Mouse (Mus musculus) lung, adult 10 weeks (tissue): ENCODE results near the gene Nckap1l. TPM values are rescaled to one million over a fixed set of nuclear protein-coding genes. Genes with fewer than 3 reads are reported as not detected.

Experiments used
- polyA plus RNA-seq: library from polyadenylated mRNA; stranded (reverse); fragments of 350-450 nt; fragmentation: Illumina TruSeq; extraction: RNeasy Lipid Tissue Mini Kit (QIAGEN cat#74804); gene quantifications from one replicate; pipeline ENCODE4 v1.2.3, GENCODE M21; 2014; ENCODE audit warnings: low read depth, low replicate concordance; ENCODE audit not compliant: insufficient read depth

Nckap1l gene
- 11.4 TPM for polyA plus RNA-seq

DNA sequence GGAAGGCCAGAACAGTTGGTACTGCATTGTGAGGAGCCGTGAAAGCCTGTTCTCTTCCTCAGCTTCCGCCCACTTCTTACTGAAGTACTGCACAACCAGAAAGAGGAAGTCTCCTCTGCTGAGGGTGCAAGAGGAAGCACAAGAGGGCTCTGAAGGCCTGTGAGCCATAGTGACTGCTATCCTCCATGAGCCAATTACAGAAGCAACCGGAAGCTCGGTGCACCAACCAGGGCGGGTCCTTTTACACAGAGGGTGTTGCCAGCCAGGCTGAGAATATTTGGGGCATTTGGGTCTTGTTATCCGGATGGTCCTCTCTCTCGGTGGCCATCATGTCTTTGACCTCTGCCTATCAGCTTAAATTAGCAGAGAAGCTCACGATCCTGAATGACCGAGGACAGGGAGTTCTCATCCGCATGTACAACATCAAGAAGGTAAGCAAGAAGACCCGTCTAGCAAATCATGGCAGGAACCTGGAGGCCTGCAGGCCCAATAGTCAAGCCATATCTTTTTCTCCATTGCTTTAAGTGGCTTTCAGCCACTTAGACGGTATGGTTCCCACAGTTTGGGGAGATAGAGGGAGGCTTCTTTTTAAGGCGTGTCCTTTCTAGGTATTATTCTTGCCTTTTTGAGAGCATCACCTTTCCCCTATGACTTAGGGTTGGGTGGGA is at the start of gene Nckap1l:
Gene Nckap1l, plus strand, starts transcription at position 244 of the 668 bp plus-strand sequence.

GRCm38 (mm10) chr15:103430241-103430640 is 23.4 kb upstream of the Nckap1l start, which contains the start of gene Gtsf1:
Gtsf1 (minus strand) TSS chr15:103430470.

GRCm38 (mm10) chr15:103448369-103448768 is 5.2 kb upstream of the Nckap1l start, which contains the start of gene Gtsf2:
Gtsf2 (minus strand) TSS chr15:103448469.

DNA sequence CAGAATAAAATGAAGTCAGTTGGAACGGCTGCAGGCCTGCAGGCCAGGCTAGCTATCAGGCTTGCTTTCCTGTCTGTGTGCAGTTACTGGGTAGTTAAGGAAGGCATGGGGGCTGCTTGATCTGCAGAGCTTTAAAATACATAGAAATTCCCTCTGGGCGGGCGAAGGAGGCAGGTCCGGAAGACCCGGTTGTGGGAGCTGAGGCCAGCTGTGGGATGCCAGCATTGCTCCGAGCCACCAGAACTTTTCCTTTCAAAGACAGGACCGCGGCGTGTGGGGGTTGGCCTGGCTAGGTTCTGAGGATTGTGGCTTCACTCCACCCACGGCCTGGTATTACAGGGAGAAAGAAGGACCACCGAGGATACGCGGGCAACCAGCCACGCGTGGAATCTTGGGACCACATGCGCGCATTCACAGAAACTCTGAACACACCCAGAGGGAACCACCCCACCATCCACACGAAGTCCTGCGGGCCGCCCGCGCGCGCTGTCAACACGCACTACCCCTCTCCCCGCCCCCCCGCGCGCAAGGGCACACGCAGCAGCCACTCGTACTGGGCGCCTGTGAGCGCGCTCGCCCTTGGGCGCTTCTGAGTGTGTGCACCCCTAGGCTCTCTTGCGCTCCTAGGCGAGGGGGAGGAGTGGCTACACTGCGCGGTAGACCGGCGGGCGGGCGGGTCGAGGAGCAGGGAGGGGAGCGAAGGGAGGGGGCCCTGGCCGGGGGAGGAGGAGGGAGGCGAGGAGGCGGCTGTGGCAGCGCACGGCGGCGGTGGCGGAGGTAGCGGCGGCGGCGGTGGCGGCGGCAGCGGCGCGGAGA is 49.0 kb downstream of the Nckap1l start, which contains the start of gene Pde1b:
Gene Pde1b, plus strand, starts transcription at position 600 of the 816 bp plus-strand sequence.

GRCm38 (mm10) chr15:103537822-103538213 is 84.2 kb downstream of the Nckap1l start, which contains the start of gene Ppp1r1a:
Ppp1r1a (minus strand) TSS chr15:103538003.

Other genes with a start within 250 kb of the Nckap1l start
- gene Cbx5, start 214.0 kb upstream of the Nckap1l start, polyA plus RNA-seq: 17.2 TPM
- 168 TPM for gene Hnrnpa1, start 213.4 kb upstream of the Nckap1l start, polyA plus RNA-seq
- gene Nfe2, start 195.4 kb upstream of the Nckap1l start, polyA plus RNA-seq: 6.2 TPM
- gene Copz1, start 181.1 kb upstream of the Nckap1l start, polyA plus RNA-seq: 100 TPM
- gene Gpr84, start 143.2 kb upstream of the Nckap1l start, polyA plus RNA-seq: not detected
- gene Zfp385a, start 113.7 kb upstream of the Nckap1l start, polyA plus RNA-seq: 5.1 TPM
- gene Itga5, start 87.0 kb upstream of the Nckap1l start, polyA plus RNA-seq: 14.7 TPM
- gene Gtsf1, start 23.3 kb upstream of the Nckap1l start, polyA plus RNA-seq: not detected
- not detected for gene Gtsf2, start 5.3 kb upstream of the Nckap1l start, polyA plus RNA-seq
- gene Pde1b, start 49.2 kb downstream of the Nckap1l start, polyA plus RNA-seq: 3.5 TPM
- gene Ppp1r1a, start 84.2 kb downstream of the Nckap1l start, polyA plus RNA-seq: 8.8 TPM
- gene Glycam1, start 111.3 kb downstream of the Nckap1l start, polyA plus RNA-seq: not detected